Mouse (Mus musculus) testis, adult 2 months (tissue): ENCODE measurements around the gene D11Wsu47e. TPM values are rescaled to one million over a fixed set of nuclear protein-coding genes. Genes with fewer than 3 reads are reported as not detected.

Experiments used
- H3K27ac ChIP-seq: fragments of 200-500 bp; 2 replicates; pipeline ENCODE4 v1.5.1; 2012; ENCODE audit warnings: low read depth, low read length; ENCODE audit not compliant: control insufficient read depth, insufficient read depth
- H3K27me3 ChIP-seq: fragments of 200-500 bp; 2 replicates; pipeline ENCODE4 v1.6.1; 2012; ENCODE audit warnings: mild to moderate bottlenecking, low read length, moderate library complexity; ENCODE audit not compliant: control insufficient read depth, insufficient read depth
- H3K36me3 ChIP-seq: fragments of 200-500 bp; 2 replicates; pipeline ENCODE4 v1.6.1; 2012; ENCODE audit warnings: mild to moderate bottlenecking, low read length; ENCODE audit not compliant: control insufficient read depth, insufficient read depth
- H3K4me1 ChIP-seq: fragments of 200-500 bp; 2 replicates; pipeline ENCODE4 v1.6.1; 2012; ENCODE audit warnings: low read length; ENCODE audit not compliant: control insufficient read depth, insufficient read depth
- H3K4me3 ChIP-seq: fragments of 200-500 bp; 2 replicates; pipeline ENCODE4 v1.5.1; 2012; ENCODE audit warnings: low read depth, mild to moderate bottlenecking, low read length, moderate library complexity, mixed read lengths; ENCODE audit not compliant: control insufficient read depth
- CTCF ChIP-seq: fragments of 200-500 bp; IDR thresholded peaks from 2 replicates; pipeline ENCODE4 v1.5.1; 2012; ENCODE audit warnings: low read depth, mild to moderate bottlenecking, inconsistent platforms, low read length, moderate library complexity; ENCODE audit not compliant: control insufficient read depth, insufficient read depth, insufficient replicate concordance
- POLR2A ChIP-seq: fragments of 200-500 bp; IDR thresholded peaks from 2 replicates; pipeline ENCODE4 v1.6.1; 2012; ENCODE audit warnings: low read depth, mild to moderate bottlenecking, inconsistent platforms, low read length, moderate library complexity; ENCODE audit not compliant: control insufficient read depth
- polyA plus RNA-seq: library from polyadenylated mRNA; depleted of rRNA; stranded (reverse); fragments of >200 nt; gene quantifications from 2 replicates; pipeline ENCODE4 v1.2.3, GENCODE M21; 2012

The D11Wsu47e gene
- polyA plus RNA-seq, 1 experiment: 236 TPM

DNA sequence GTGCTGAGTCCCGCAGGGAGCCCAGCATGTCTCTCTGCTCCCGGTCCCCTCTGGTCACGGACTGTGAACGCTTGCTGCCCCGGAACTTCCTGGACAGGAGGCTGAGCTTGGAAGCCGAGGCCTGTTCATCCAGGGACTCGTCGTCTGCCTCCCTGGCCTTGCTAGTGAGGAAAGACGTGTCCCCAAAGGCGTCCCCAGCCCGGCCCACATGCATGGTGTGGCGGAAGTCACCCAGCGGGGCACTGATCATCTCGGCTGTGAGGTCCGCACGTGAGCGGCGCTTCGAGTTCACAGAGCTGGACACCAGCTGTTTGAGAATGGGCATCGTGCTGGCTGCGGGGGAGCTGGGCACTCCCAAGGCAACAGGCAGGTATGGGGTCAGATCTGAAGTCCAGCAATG is 45.0 kb downstream of the D11Wsu47e start:
- Histone ChIP-seq H3K4me1 (peaks cover 24% of the 10 kb centered on the region), H3K27me3 (no peaks in the 10 kb centered on the region), H3K27ac (peak overlapping the region; percentile 55; the same call in 1 of the 2 replicates), H3K4me3 (no peak overlapping the region), H3K36me3 (peaks cover 2% of the 10 kb centered on the region)
- TF ChIP-seq CTCF: no peak
- TF ChIP-seq POLR2A: no peak

DNA sequence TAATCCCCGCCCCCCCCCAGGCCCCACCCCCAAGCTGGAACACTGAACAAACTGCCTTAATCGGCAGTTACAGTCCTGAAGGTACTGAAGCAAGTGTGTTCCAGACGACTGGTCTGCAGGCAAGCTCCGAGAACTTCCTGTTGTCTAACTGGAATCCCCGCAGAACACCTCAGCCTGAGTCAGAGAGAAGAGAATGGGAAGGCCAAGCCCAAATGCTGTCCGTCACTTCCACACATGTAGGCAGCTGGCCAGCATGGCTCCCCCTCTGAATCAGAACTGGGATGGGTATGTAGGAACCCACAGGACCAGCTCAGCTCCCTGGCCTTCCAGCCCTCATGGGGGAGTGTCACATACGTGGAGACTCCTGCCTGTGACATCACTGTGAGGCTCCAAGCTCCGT is 45.7 kb downstream of the D11Wsu47e start:
- peaks cover 2% of the 10 kb centered on the region for H3K36me3 ChIP-seq

DNA sequence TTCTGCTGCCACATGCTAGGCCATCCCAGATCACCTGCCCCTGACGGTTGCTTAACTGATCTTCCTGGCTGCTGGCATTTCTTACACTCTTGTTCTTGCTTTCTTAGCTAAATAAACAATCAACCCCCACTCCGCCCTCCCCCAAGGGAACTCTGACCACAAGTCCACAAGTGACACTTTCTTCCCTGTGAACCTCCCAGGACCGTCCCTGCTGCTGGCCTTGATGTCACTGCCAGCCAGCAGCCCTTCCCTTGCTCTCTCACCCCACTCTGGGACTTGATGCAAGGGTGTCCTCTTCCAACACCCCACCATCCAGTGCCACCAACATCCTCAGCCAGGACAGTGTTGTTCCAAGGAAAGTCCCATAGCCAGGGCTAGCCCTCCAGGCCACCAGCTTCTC is 46.7 kb downstream of the D11Wsu47e start:
- TF ChIP-seq POLR2A (no peak), CTCF (no peak)
- Histone ChIP-seq H3K36me3 (peaks cover 2% of the 10 kb centered on the region), H3K4me1 (peaks cover 30% of the 10 kb centered on the region), H3K27ac (no peak overlapping the region), H3K4me3 (no peak overlapping the region), H3K27me3 (no peaks in the 10 kb centered on the region)

More for the DNA sequence above, 45.7 kb downstream of the D11Wsu47e start:
- TF ChIP-seq POLR2A (no peak), CTCF (no peak)
- H3K27ac ChIP-seq: peak overlapping the region; percentile 65
- H3K4me3 ChIP-seq: no peak overlapping the region
- H3K27me3 ChIP-seq: no peaks in the 10 kb centered on the region
- H3K4me1 ChIP-seq: peaks cover 27% of the 10 kb centered on the region

DNA sequence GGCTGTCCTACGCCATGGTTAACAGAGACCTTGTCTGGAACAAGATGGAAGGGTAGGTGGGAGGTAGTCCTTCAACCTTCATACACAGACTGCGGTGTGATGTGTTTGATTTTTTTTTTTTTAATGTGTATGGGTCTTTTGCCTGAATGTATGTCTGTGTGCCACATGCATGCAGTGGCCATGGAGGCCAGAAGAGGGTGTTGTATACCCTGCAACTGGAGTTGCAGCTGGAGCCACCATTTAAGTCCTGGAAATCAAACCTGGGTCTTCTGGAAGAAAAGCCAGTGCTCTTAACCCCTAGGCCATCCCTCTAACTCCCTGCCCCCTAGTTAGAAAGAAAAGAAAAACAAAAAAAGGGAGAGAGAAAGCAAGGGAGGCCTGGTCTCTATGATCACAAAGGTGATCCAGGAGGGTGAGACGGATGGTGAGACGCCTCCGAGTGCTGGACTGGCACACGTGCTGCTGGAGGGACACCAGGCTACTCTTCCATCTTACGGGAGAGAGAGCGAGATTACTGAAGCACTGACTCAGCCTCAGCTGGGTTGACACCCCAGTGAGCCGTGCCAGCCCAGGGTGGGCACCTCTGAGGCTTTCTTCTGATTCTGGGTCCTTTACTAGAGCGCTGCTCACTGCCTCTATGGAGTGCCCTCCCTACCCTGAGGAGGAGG is 47.9 kb downstream of the D11Wsu47e start:
- Histone ChIP-seq H3K27me3 (no peaks in the 10 kb centered on the region), H3K4me3 (no peak overlapping the region), H3K27ac (no peak overlapping the region), H3K36me3 (peaks cover 2% of the 10 kb centered on the region), H3K4me1 (peaks cover 30% of the 10 kb centered on the region)
- TF ChIP-seq CTCF: no peak
- no peak for TF ChIP-seq POLR2A

DNA sequence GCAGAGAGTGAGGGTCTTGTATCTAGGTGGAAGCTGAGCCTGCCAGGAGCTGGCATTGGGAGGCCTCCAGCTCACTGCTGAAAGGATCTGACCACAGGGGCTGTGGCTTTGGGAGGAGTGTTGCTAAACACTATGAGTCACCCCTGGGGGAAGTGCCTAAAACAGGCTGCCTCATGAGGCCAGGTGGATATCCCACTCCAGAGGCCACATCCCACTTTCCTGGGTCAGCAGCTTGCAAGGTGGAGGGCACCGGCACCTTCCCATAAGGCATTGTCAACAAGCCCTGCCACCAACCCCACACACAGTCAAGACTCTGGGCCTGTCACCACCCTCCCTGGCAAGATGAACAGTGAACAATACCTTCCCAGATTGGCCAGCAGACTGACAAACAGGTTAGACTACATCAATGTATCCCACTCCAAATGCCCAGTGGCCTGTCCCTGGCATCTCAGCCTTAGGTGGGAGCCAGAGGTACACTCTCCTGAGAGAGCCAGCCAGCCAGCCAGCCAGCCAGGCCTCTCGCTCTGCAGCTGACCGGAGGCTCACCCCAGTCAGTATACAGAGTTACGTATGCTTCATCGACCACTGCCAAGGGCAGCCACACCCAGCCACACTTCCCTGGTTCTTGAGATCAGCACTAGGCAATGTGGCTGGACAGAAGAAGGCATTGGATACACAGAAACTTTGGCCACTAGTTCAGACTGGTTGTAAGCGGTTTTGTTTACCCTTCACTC is 49.6 kb downstream of the D11Wsu47e start:
- Histone ChIP-seq H3K27me3 (no peaks in the 10 kb centered on the region), H3K36me3 (peaks cover 3% of the 10 kb centered on the region; the same call in 1 of the 2 replicates), H3K4me1 (peaks cover 29% of the 10 kb centered on the region), H3K4me3 (no peak overlapping the region), H3K27ac (no peak overlapping the region)
- TF ChIP-seq POLR2A (no peak), CTCF (no peak)

DNA sequence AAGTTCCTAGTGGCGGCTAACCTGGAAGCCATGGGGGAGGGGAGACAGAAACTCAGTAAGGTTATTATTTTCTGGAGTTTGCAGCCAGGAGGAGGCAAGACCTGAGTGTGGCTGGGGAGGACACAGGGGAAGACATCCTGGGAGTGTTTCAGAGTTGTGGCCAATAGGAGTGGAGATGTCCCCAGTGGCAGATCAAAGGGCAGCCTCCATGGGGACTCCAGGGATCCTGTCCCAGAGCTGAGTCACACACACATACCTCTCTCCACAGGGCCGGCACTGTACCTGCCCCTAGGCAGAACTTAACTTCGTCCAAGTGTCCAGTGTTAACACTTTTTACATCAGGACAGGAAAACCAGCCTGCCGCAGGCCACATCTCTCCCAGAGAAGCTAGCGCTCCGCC is 50.9 kb downstream of the D11Wsu47e start:
- Histone ChIP-seq H3K4me3 (no peak overlapping the region), H3K36me3 (peaks cover 3% of the 10 kb centered on the region; the same call in 1 of the 2 replicates), H3K27me3 (no peaks in the 10 kb centered on the region), H3K27ac (no peak overlapping the region), H3K4me1 (peaks cover 25% of the 10 kb centered on the region)
- no peak for TF ChIP-seq POLR2A
- TF ChIP-seq CTCF: no peak

DNA sequence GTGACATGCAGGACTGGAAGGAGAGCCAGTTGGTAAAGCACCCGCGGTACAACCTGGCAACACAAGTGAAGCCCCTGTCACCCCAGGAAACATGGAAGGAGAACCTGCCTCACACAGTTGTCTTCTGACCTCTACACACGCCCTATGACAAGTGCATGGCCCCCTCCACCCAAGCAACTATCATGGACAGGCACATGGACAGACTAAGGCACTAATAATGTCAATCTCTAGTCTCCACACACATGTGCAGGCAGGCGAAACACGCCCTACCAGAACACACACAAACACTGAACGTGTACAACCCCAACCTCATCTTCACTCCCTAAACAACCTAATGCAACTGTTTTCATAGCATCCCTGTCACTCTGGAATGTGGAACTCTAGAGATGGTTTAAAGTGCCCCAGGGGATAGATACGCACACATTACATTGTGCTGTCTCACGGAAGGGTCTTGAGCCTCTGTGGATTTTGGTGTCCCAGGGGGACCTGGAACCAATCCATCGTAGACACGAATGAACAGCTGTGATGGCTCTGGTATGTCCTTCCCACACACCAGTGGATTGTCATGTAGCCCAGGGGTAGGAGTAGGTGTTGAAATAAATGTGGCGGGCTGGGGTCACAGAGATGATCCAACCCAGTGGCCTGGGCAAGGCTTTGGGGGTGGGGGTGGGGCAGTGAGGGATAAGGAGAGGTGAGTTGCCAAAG is 52.8 kb downstream of the D11Wsu47e start:
- H3K4me1 ChIP-seq: peaks cover 17% of the 10 kb centered on the region

More for the DNA sequence above, 52.8 kb downstream of the D11Wsu47e start:
- H3K27ac ChIP-seq: no peak overlapping the region
- peaks cover 3% of the 10 kb centered on the region; the same call in 1 of the 2 replicates for H3K36me3 ChIP-seq
- H3K4me3 ChIP-seq: no peak overlapping the region
- no peaks in the 10 kb centered on the region for H3K27me3 ChIP-seq
- TF ChIP-seq POLR2A (no peak), CTCF (no peak)
